Mouse (Mus musculus): ENCODE measurements around the gene Csf3.

DNA sequence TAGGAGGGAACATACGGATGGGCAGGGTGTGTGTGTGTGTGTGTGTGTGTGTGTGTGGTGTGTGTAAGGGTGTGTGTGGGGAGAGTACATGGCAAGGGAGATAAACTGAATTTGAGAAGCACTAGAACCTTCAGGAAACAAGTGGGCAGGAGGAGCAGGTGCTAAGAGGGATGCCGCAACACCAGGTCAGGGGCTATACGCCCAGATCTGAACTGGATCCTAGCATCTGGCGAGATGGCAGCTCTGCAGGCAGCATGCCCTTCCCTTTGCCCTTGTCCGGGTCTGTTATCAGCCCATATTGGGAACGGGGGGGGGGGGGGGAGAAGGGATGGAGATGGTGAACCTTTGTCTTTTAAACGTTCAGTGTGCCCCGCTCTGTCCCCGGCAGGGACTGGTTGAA lies 37.9 kb downstream of the Csf3 start:
- no peak for TF ChIP-seq GATA1 (IDR thresholded peaks at IDR 0.05; ENCODE audit: borderline replicate concordance, low read length)
- no peak for TF ChIP-seq FLI1 (IDR thresholded peaks at IDR 0.05; ENCODE audit: low read length)

Data from megakaryocyte, embryonic 14.5 days (primary cell).